Mouse (Mus musculus) forebrain, embryonic 14.5 days (tissue): ENCODE measurements around the gene Trem1. TPM values are rescaled to one million over a fixed set of nuclear protein-coding genes. Genes with fewer than 3 reads are reported as not detected.

ENCODE experiments used
- ATAC-seq: fragments of 200-750 bp; cut with Nextera tagmentation; 2 replicates; pipeline ENCODE4 v1.8.0; 2017; ENCODE audit warnings: mild to moderate bottlenecking, moderate library complexity
- DNase-seq: peaks from one replicate; pipeline ENCODE4 v3.0.0-alpha.2; 2015; ENCODE audit warnings: low spot score
- H3K27ac ChIP-seq: fragments of 300-500 bp; sonication (generic); 2 replicates; pipeline ENCODE4 v1.5.1; 2014; ENCODE audit warnings: low read depth, mild to moderate bottlenecking, control low read depth, low read length, moderate library complexity
- H3K27me3 ChIP-seq: fragments of 300-500 bp; sonication (generic); replicated peaks from 2 replicates; pipeline ENCODE4 v1.6.1; 2014; ENCODE audit warnings: low read length, control low read depth, mixed read lengths; ENCODE audit not compliant: control insufficient read depth, insufficient read depth
- H3K36me3 ChIP-seq: fragments of 300-500 bp; sonication (generic); 2 replicates; pipeline ENCODE4 v1.6.1; 2014; ENCODE audit warnings: low read length, control low read depth; ENCODE audit not compliant: control insufficient read depth, insufficient read depth
- H3K4me1 ChIP-seq: fragments of 300-500 bp; sonication (generic); 2 replicates; pipeline ENCODE4 v1.6.1; 2014; ENCODE audit warnings: antibody characterized with exemption, low read length, control low read depth; ENCODE audit not compliant: control insufficient read depth, insufficient read depth
- H3K4me2 ChIP-seq: fragments of 300-500 bp; sonication (generic); 2 replicates; pipeline ENCODE4 v1.6.1; 2014; ENCODE audit warnings: mild to moderate bottlenecking, control low read depth, low read length
- H3K4me3 ChIP-seq: fragments of 300-500 bp; sonication (generic); 2 replicates; pipeline ENCODE4 v1.5.1; 2014; ENCODE audit warnings: low read depth, low read length, control low read depth
- H3K9ac ChIP-seq: fragments of 300-500 bp; sonication (generic); 2 replicates; pipeline ENCODE4 v1.6.1; 2014; ENCODE audit warnings: mild to moderate bottlenecking, low read length, control low read depth, moderate library complexity
- H3K9me3 ChIP-seq: fragments of 300-500 bp; sonication (generic); replicated peaks from 2 replicates; pipeline ENCODE4 v1.6.1; 2016; ENCODE audit warnings: low read length, control low read depth, mixed read lengths; ENCODE audit not compliant: control insufficient read depth
- WGBS: fragments of 180-500 bp; shearing (Covaris S2); extraction: QIAGEN DNeasy Blood & Tissue Kit; methylation state at CpG from one replicate; pipeline ENCODE4 v1.1.7; 2014; 5-methylcytosine and 5-hydroxymethylcytosine counted together
- polyA plus RNA-seq: library from polyadenylated mRNA; unstranded; fragments of >200 nt; fragmentation: Nextera tagmentation; extraction: Ambion mirVana; gene quantifications from 2 replicates; pipeline ENCODE4 v1.2.1, GENCODE M21; 2014

Trem1 gene
- not detected in 2 replicates for polyA plus RNA-seq

DNA sequence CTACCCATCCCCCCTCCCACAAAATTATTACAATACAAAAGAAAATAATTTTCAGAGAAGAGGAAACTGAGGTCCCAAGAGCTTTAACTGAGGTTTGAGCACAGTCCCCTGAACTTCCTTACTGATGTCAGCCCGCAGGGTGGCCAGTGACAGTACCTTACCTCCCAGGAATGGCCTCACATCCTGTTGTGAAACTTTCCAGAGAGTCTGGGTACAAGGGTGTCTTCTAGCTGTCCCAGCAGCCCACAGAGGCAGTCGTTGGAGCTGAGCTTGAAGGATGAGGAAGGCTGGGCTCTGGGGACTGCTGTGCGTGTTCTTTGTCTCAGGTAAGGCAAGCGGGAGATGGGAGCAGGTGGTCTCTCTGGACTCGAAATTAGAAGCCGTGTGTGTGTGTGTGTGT is at the start of gene Trem1:
TSS of gene Trem1 (plus strand) at position 251 of the 400 bp plus-strand sequence.
- Histone ChIP-seq H3K27me3 (no peaks in the 10 kb centered on the region), H3K4me2 (no peak within 1 kb of the TSS), H3K4me1 (no peaks in the 10 kb centered on the region), H3K36me3 (no peaks in the 10 kb centered on the region), H3K4me3 (no peak within 1 kb of the TSS), H3K9me3 (no peaks in the 10 kb centered on the region), H3K9ac (no peak within 1 kb of the TSS), H3K27ac (no peak within 1 kb of the TSS)
- WGBS, result 82% methylated on average over 6 of the region's 6 CpGs
- DNase-seq (no peak), ATAC-seq (no peak)

DNA sequence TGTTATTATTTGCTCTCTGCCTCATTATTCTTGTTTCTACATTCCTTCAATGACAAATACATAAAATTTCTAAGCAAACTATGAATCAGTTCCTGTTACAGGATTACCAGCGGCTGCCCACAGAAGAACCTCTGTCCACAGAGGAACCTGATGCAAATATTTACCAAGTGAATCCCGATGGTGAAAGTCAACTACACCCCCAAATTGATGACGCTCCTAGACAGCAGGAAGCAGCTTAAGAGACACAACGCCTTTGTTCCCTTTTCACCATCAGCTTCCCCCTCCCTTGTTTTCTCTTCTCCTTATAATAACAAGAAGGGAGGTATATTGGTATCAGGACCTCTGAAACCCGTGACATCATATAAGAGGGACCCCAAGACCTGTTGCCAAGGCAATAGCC is 47.3 kb upstream of the Trem1 start:
- Histone ChIP-seq H3K4me3 (no peak overlapping the region), H3K27ac (no peak overlapping the region), H3K4me2 (no peak overlapping the region), H3K4me1 (no peaks in the 10 kb centered on the region), H3K9me3 (no peaks in the 10 kb centered on the region), H3K9ac (no peak overlapping the region), H3K27me3 (no peaks in the 10 kb centered on the region), H3K36me3 (no peaks in the 10 kb centered on the region)
- WGBS, result 80% methylated on average over 5 of the region's 5 CpGs
- DNase-seq (no peak), ATAC-seq (no peak)

DNA sequence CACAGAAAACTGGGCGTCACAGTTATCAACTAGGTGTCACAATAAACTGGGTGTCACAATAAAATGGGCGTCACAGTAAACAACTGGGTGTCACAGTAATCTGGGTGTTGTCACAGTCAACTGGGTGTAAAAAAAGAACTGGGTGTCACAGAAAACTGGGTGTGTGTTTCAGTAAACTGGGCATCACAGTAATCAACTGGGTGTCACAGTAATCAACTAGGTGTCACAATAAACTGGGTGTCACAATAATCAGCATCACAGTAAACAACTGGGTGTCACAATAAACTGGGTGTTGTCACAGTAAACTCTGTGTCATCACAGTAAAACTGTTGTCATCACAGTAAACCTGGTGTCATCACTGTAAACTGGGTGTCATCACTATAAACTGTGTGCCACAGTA is 40.2 kb upstream of the Trem1 start:
- H3K4me2 ChIP-seq, result no peak overlapping the region

DNA sequence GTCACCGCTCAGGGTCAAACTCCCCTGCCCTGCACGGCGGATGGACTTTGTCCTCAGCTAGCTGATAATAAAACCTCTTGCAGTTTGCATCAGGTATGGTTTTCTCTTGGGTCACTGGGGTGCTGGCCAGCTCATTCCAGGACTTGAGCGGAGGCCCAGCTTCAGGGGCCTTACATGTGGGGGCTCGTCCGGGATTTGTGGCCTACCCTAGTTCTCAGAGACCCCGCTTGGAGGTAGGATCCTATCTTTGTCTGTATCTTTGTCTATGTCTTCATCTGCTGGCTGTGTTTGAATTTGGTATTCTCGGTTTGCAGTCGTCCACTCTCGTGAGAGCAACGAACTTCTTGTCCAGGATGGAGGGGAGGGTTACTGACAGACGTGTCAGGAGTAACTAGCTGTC is 29.5 kb upstream of the Trem1 start:
- H3K9ac ChIP-seq, result no peak overlapping the region
- no peaks in the 10 kb centered on the region for H3K36me3 ChIP-seq
- no peaks in the 10 kb centered on the region for H3K4me1 ChIP-seq
- DNase-seq (no peak), ATAC-seq (no peak)
- WGBS, result 96% methylated on average over 12 of the region's 12 CpGs
- H3K9me3 ChIP-seq, result no peaks in the 10 kb centered on the region
- no peak overlapping the region for H3K4me3 ChIP-seq
- H3K4me2 ChIP-seq, result no peak overlapping the region
- no peaks in the 10 kb centered on the region for H3K27me3 ChIP-seq
- no peak overlapping the region for H3K27ac ChIP-seq

More for the DNA sequence above, 40.2 kb upstream of the Trem1 start:
- H3K4me1 ChIP-seq, result no peaks in the 10 kb centered on the region
- no peak overlapping the region for H3K4me3 ChIP-seq
- H3K36me3 ChIP-seq, result no peaks in the 10 kb centered on the region
- H3K9ac ChIP-seq, result no peak overlapping the region
- 88% methylated on average over 2 of the region's 2 CpGs for WGBS
- DNase-seq, result no peak
- ATAC-seq, result no peak
- no peak overlapping the region for H3K27ac ChIP-seq
- H3K27me3 ChIP-seq, result no peaks in the 10 kb centered on the region
- H3K9me3 ChIP-seq, result no peaks in the 10 kb centered on the region

DNA sequence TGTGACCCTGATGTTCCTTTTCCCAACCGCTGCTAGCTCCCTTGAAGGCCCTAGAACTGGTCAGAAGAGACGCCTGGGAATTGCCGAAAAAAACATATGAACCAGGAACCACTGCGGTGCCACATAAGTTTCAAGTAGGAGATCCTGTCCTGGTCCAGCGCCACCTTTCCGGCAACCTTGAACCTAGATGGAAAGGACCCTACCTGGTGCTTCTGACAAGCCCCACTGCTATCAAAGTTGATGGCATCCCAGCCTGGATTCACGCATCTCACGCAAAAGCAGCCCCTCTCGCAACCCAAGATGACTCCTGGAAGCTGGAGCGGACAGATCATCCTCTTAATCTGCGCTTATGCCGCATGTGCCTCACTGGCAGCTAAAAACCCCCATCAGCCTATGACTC is 20.0 kb upstream of the Trem1 start:
- H3K9me3 ChIP-seq, result no peaks in the 10 kb centered on the region
- 96% methylated on average over 12 of the region's 12 CpGs for WGBS
- H3K9ac ChIP-seq, result no peak overlapping the region
- no peaks in the 10 kb centered on the region for H3K27me3 ChIP-seq
- ATAC-seq, result no peak
- no peak overlapping the region for H3K4me2 ChIP-seq
- no peak overlapping the region for H3K4me3 ChIP-seq
- no peaks in the 10 kb centered on the region for H3K36me3 ChIP-seq
- no peak for DNase-seq
- no peak overlapping the region for H3K27ac ChIP-seq
- no peaks in the 10 kb centered on the region for H3K4me1 ChIP-seq

DNA sequence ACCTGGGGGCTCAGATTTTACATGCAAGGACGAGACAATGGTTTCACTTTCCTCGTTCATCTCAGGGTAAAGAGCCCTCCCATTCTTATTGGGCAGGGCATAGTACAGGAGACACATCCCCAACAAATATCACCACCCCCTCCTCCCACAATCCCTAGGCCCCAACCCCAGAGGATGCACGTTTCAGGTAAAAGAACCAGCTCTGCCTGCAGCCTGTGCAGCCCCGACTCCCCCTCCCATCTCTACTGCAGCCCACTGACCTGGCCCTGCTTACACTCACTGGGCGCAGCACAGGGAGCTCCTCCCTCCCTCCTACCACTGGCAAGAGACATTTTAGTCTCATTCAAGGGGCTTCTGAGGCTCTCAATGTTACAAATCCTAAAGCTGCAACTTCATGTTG is 19.1 kb upstream of the Trem1 start:
- H3K9me3 ChIP-seq, result no peaks in the 10 kb centered on the region
- H3K27me3 ChIP-seq, result no peaks in the 10 kb centered on the region
- 70% methylated on average over 5 of the region's 5 CpGs for WGBS
- no peak overlapping the region for H3K27ac ChIP-seq
- H3K36me3 ChIP-seq, result no peaks in the 10 kb centered on the region
- ATAC-seq (no peak), DNase-seq (no peak)
- H3K9ac ChIP-seq, result no peak overlapping the region
- H3K4me3 ChIP-seq, result no peak overlapping the region
- no peaks in the 10 kb centered on the region for H3K4me1 ChIP-seq
- H3K4me2 ChIP-seq, result no peak overlapping the region

DNA sequence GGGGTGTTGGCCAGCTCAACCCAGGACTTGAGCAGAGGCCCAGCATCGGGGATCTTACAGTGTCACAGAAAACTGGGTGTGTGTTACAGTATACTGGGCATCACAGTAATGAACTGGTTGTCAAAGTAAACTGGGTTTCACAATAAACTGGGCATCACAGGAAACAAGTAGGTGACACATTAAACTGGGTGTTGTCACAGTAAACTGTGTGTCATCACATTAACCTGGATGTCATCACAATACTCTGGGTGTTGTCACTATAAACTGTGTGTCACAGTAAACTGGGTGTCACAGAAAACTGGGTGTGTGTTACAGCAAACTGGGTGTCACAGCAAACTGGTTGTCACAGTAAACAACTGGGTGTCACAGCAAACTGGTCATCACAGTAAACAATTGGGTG is 17.1 kb upstream of the Trem1 start:
- H3K27me3 ChIP-seq, result no peaks in the 10 kb centered on the region
- WGBS, result 94% methylated on average over 1 of the region's 1 CpGs
- DNase-seq, result no peak

DNA sequence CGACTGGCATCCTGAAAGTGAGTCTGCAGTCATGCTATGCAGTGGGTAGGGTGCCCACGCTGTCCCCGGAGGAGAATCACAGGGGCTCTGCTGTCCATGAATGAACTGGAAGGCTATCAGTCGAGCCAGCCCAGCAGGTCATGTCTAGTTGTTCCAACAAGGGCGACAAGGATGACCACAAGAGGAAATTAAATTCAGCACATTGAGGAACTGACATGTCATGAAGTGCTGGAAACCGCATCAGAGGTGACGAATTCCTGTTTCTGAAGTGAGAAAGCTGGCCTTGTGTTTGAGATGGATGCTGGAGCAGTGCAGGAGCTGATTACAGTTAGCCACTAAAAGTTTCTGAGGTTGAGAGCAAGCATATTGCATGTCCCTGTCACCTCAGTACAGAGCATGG is 1.9 kb upstream of the Trem1 start:
- WGBS, result 92% methylated on average over 7 of the region's 7 CpGs
- no peaks in the 10 kb centered on the region for H3K4me1 ChIP-seq
- H3K27me3 ChIP-seq, result no peaks in the 10 kb centered on the region
- H3K27ac ChIP-seq, result no peak overlapping the region
- no peak overlapping the region for H3K4me3 ChIP-seq
- no peaks in the 10 kb centered on the region for H3K36me3 ChIP-seq
- DNase-seq, result no peak
- ATAC-seq, result no peak
- no peak overlapping the region for H3K4me2 ChIP-seq
- no peaks in the 10 kb centered on the region for H3K9me3 ChIP-seq
- H3K9ac ChIP-seq, result no peak overlapping the region

More for the DNA sequence above, 17.1 kb upstream of the Trem1 start:
- Histone ChIP-seq H3K36me3 (no peaks in the 10 kb centered on the region), H3K9ac (no peak overlapping the region), H3K27ac (no peak overlapping the region), H3K4me2 (no peak overlapping the region), H3K4me3 (no peak overlapping the region), H3K4me1 (no peaks in the 10 kb centered on the region), H3K9me3 (no peaks in the 10 kb centered on the region)
- no peak for ATAC-seq

DNA sequence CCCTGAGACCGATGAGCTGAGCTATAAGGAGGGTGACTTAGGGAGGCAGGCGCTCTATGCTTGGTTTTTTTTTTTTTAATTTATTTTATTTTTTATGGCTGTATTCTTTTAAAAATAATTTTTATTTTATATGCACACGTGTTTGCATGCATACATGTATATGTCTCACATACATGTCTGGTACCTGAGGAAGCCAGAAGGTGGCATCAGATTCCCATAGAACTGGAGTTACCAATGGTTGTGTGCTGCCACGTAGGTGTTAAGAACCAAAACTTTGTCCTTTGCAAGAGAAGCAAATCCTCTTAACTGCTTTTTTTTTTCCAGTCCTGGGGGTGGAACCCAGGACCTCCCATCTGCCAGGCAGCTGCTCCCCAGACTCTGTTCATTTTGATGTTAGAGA is 1.2 kb downstream of the Trem1 start:
- Histone ChIP-seq H3K36me3 (no peaks in the 10 kb centered on the region), H3K9ac (no peak overlapping the region), H3K27me3 (no peaks in the 10 kb centered on the region), H3K4me3 (no peak overlapping the region), H3K4me2 (no peak overlapping the region), H3K9me3 (no peaks in the 10 kb centered on the region), H3K4me1 (no peaks in the 10 kb centered on the region), H3K27ac (no peak overlapping the region)
- ATAC-seq (no peak), DNase-seq (no peak)
- 83% methylated on average over 4 of the region's 4 CpGs for WGBS
